Mouse (Mus musculus) C3H10T1/2 (cell line): Measurements from ENCODE around the gene Cideb. TPM values are rescaled to one million over a fixed set of nuclear protein-coding genes. Genes with fewer than 3 reads are reported as not detected.

Source experiments
- polyA plus RNA-seq, 2 experiments: library from polyadenylated mRNA; unstranded; fragments of >200 nt; fragmentation: generic; extraction: Trizol; gene quantifications; one replicate each; pipeline ENCODE4 v1.2.1; 2012; ENCODE audit warnings: missing spikeins in 2 of 2

The Cideb gene
- polyA plus RNA-seq = 1 to 10 TPM in 1 of 2 experiments, under 1 TPM in 1; 0.11 to 3.7 TPM

GRCm38 (mm10) chr14:55758363-55758784 lies at the start of gene Cideb:
Gene Cideb, minus strand, starts transcription at chr14:55758458.

GRCm38 (mm10) chr14:55788256-55789050 lies 30.2 kb upstream of the Cideb start, which contains the start of gene Ripk3:
Gene Ripk3, minus strand, starts transcription at chr14:55788865.

GRCm38 (mm10) chr14:55783958-55784235 lies 25.6 kb upstream of the Cideb start, which contains the start of gene Adcy4:
Gene Adcy4, minus strand, starts transcription at chr14:55784095.

GRCm38 (mm10) chr14:55765696-55766095 lies 7.4 kb upstream of the Cideb start, which contains the start of gene Ltb4r1:
Gene Ltb4r1, plus strand, starts transcription at chr14:55765962.

GRCm38 (mm10) chr14:55761163-55761562 lies 2.9 kb upstream of the Cideb start, which contains the start of gene Ltb4r2:
Gene Ltb4r2, plus strand, starts transcription at chr14:55761428.

GRCm38 (mm10) chr14:55745180-55745860 lies 12.9 kb downstream of the Cideb start, which contains the start of the genes Dhrs1 and Nop9:
Gene Dhrs1, minus strand, starts transcription at chr14:55745690.
Gene Nop9, plus strand, starts transcription at chr14:55745693.

DNA sequence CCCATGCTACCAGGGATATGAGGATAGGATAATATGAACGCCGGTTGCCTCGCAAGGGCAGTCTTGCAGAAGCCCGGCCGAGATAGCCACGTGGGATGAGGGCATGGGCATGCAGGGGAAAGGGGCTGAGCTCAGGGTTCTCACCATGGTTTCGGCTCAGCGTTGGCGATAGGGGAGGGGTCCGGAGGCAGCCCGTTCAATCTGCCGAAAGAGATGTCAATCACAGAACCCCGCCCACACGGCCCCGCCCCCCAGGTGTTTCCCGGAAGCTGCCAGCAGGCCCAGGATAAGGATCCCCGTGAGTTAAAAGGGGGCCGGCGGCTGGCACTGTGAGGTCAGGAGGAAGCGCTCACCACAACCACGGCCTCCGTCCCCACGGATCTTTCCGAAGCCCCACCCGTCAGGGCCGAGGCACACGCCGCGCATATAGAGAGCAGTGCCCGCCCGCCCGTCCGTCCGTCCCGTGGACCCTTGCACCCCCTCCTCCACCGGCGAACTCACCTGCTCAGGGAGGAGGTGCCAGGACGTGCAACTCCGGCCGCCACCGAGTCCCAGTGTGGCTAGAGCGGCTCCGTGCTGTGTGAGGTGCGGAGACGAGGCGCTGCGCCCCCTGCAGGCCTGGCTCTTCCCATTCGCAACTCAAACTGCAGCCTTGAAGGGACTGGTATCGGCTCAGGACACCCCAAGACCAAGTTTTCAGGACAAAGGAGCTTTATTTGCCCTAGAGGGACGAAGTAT lies 36.4 kb downstream of the Cideb start, which contains the start of gene Rabggta:
Gene Rabggta, minus strand, starts transcription at position 564 of the 738 bp plus-strand sequence.

GRCm38 (mm10) chr14:55713729-55714122 lies 44.5 kb downstream of the Cideb start, which contains the start of gene Tgm1:
Gene Tgm1, minus strand, starts transcription at chr14:55713926.

Other genes starting within 250 kb of the Cideb start
- not detected for gene Cpne6, start 248.0 kb downstream of the Cideb start, polyA plus RNA-seq
- gene Nrl, start 233.5 kb downstream of the Cideb start, polyA plus RNA-seq = under 1 TPM in 1 of 2 experiments, not detected in 1; 0.01 TPM
- gene Pck2, start 218.2 kb downstream of the Cideb start, polyA plus RNA-seq = 10 to 100 TPM; 43.7 to 67.2 TPM
- gene Dcaf11, start 198.5 kb downstream of the Cideb start, polyA plus RNA-seq = 10 to 100 TPM; 16.2 to 34.9 TPM
- under 1 TPM; 0.21 to 0.70 TPM for gene A730061H03Rik, start 198.1 kb downstream of the Cideb start, polyA plus RNA-seq
- not detected for gene Fitm1, start 182.8 kb downstream of the Cideb start, polyA plus RNA-seq
- gene Psme1, start 180.3 kb downstream of the Cideb start, polyA plus RNA-seq = 100 to 1,000 TPM; 148 to 216 TPM
- gene Emc9, start 173.2 kb downstream of the Cideb start, polyA plus RNA-seq = 10 to 100 TPM in 1 of 2 experiments, 1 to 10 TPM in 1; 6.1 to 11.5 TPM
- gene Psme2, start 167.3 kb downstream of the Cideb start, polyA plus RNA-seq = 100 to 1,000 TPM; 139 to 336 TPM
- gene Rnf31, start 166.8 kb downstream of the Cideb start, polyA plus RNA-seq = 10 to 100 TPM; 18.0 to 18.4 TPM
- 10 to 100 TPM in 1 of 2 experiments, 1 to 10 TPM in 1; 1.0 to 22.0 TPM for gene Irf9, start 154.9 kb downstream of the Cideb start, polyA plus RNA-seq
- not detected for gene Rec8, start 140.4 kb downstream of the Cideb start, polyA plus RNA-seq
- 100 to 1,000 TPM in 1 of 2 experiments, 10 to 100 TPM in 1; 83.9 to 139 TPM for gene Ipo4, start 122.5 kb downstream of the Cideb start, polyA plus RNA-seq
- under 1 TPM; 0.04 to 0.05 TPM for gene Gm49378, start 120.6 kb downstream of the Cideb start, polyA plus RNA-seq
- 10 to 100 TPM; 25.9 to 65.1 TPM for gene Tm9sf1, start 114.7 kb downstream of the Cideb start, polyA plus RNA-seq
- gene Tssk4, start 108.3 kb downstream of the Cideb start, polyA plus RNA-seq = 1 to 10 TPM in 1 of 2 experiments, under 1 TPM in 1; 0.29 to 1.1 TPM
- gene Mdp1, start 98.0 kb downstream of the Cideb start, polyA plus RNA-seq = 10 to 100 TPM in 1 of 2 experiments, 1 to 10 TPM in 1; 9.1 to 23.8 TPM
- 10 to 100 TPM in 1 of 2 experiments, 1 to 10 TPM in 1; 5.5 to 13.1 TPM for gene Gmpr2, start 86.5 kb downstream of the Cideb start, polyA plus RNA-seq
- gene Nedd8, start 86.3 kb downstream of the Cideb start, polyA plus RNA-seq = 100 to 1,000 TPM; 239 to 456 TPM
- 10 to 100 TPM in 1 of 2 experiments, 1 to 10 TPM in 1; 9.3 to 11.8 TPM for gene Tinf2, start 76.6 kb downstream of the Cideb start, polyA plus RNA-seq
- under 1 TPM; 0.01 to 0.08 TPM for gene Tgm1, start 44.5 kb downstream of the Cideb start, polyA plus RNA-seq
- 10 to 100 TPM in 1 of 2 experiments, 1 to 10 TPM in 1; 8.2 to 12.8 TPM for gene Rabggta, start 36.2 kb downstream of the Cideb start, polyA plus RNA-seq
- gene Dhrs1, start 12.8 kb downstream of the Cideb start, polyA plus RNA-seq = 10 to 100 TPM; 46.0 to 89.8 TPM
- 10 to 100 TPM; 15.2 to 35.9 TPM for gene Nop9, start 12.8 kb downstream of the Cideb start, polyA plus RNA-seq
- under 1 TPM; 0.02 to 0.05 TPM for gene Ltb4r2, start 3.0 kb upstream of the Cideb start, polyA plus RNA-seq
- gene Ltb4r1, start 7.5 kb upstream of the Cideb start, polyA plus RNA-seq = under 1 TPM in 1 of 2 experiments, not detected in 1; 0.04 TPM
- not detected for gene Adcy4, start 25.6 kb upstream of the Cideb start, polyA plus RNA-seq
- gene Ripk3, start 30.4 kb upstream of the Cideb start, polyA plus RNA-seq = 1 to 10 TPM; 3.8 to 4.1 TPM
- 10 to 100 TPM in 1 of 2 experiments, 1 to 10 TPM in 1; 2.5 to 19.8 TPM for gene Nfatc4, start 64.7 kb upstream of the Cideb start, polyA plus RNA-seq
- 1 to 10 TPM in 1 of 2 experiments, under 1 TPM in 1; 0.09 to 4.1 TPM for gene Nynrin, start 95.6 kb upstream of the Cideb start, polyA plus RNA-seq
- gene Cbln3, start 125.9 kb upstream of the Cideb start, polyA plus RNA-seq = under 1 TPM; 0.08 to 0.98 TPM
- 1 to 10 TPM; 1.2 to 9.7 TPM for gene Khnyn, start 126.5 kb upstream of the Cideb start, polyA plus RNA-seq
- gene Sdr39u1, start 141.8 kb upstream of the Cideb start, polyA plus RNA-seq = under 1 TPM in 1 of 2 experiments, not detected in 1; 0.44 TPM
- under 1 TPM in 1 of 2 experiments, not detected in 1; 0.05 TPM for gene Cma1, start 186.2 kb upstream of the Cideb start, polyA plus RNA-seq
- gene Cma2, start 192.5 kb upstream of the Cideb start, polyA plus RNA-seq = not detected